Mouse (Mus musculus): ENCODE data around the gene Tigd3.

DNA sequence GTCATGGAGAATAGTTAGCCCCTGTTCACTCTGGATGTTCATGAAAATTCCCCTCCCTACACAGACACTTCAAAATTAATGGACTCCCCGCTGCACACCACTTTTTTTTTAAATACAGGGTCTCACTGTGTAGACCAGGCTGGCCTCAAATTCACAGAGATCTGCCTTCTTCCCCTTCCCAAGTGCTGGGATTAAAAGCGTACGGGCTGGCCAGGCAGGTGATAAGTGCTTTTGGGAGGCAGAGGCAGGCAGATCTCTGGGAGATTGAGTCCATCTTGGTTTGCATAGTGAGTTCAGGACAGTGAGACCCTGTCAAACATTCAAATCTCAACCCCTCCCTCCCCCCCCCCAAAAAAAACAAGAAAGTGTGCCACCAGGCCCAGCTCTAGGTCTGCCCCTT is 29.0 kb upstream of the Tigd3 start:
- no peak for TF ChIP-seq HCFC1 (IDR thresholded peaks at IDR 0.05; ENCODE audit: borderline replicate concordance, insufficient read depth, low read length)
- TF ChIP-seq ZC3H11A (IDR thresholded peaks at IDR 0.05; ENCODE audit: borderline replicate concordance, low read depth, low read length) = no peak
- no peak for TF ChIP-seq ZNF384 (IDR thresholded peaks at IDR 0.05; ENCODE audit: low read depth, low read length)

Data from ES-E14 (cell line).